In genomic region chr3:68667852-68668251, GRCm38 (mm10) we compare ENCODE assay signal across 18 mouse cellular contexts. TPM values are rescaled to one million over a fixed set of nuclear protein-coding genes. Genes with fewer than 3 reads are reported as not detected.
"Had no signal": no experiment of that assay in that cellular context is flagged by ENCODE, and none has a peak within 500 bp of the region (broad histone marks: within the 10 kb centered on the region; RNA-seq: fewer than 3 reads in every experiment).

No protein-coding gene starts in this region.

- H3K27me3 ChIP-seq: neural tube, embryonic 13.5 days; neural tube, embryonic 15.5 days; stomach, embryonic 15.5 days had no signal

- H3K9me3 ChIP-seq: neural tube, embryonic 13.5 days; neural tube, embryonic 15.5 days; stomach, embryonic 15.5 days had no signal

- H3K4me1 ChIP-seq: stomach, embryonic 15.5 days had no signal

- H3K27ac ChIP-seq: neural tube, embryonic 13.5 days; neural tube, embryonic 15.5 days; stomach, embryonic 15.5 days; stomach, postnatal 0 days had no signal

- H3K4me2 ChIP-seq: neural tube, embryonic 13.5 days; neural tube, embryonic 15.5 days; stomach, embryonic 15.5 days had no signal

- DNase-seq: retina, postnatal 1 day; right cerebral cortex, adult 18-20 months; right cerebral cortex, postnatal 14 days; right cerebral cortex, postnatal 25 days; right cerebral cortex, postnatal 4 days; spleen, adult 18-20 months; thymus, adult 18-20 months; thymus, adult 2 months; thymus, postnatal 14 days; thymus, postnatal 25 days; thymus, postnatal 36 days; thymus, postnatal 4 days had no signal

- H3K4me3 ChIP-seq: neural tube, embryonic 13.5 days; neural tube, embryonic 15.5 days; stomach, embryonic 15.5 days had no signal

- H3K36me3 ChIP-seq: neural tube, embryonic 13.5 days; neural tube, embryonic 15.5 days; stomach, embryonic 15.5 days had no signal

- H3K9ac ChIP-seq: neural tube, embryonic 13.5 days; neural tube, embryonic 15.5 days; stomach, embryonic 15.5 days had no signal

RNA-seq across cellular contexts. Expression of gene Il12a, which starts 22.6 kb away (rescaled TPM):
- polyA plus RNA-seq: neural tube, embryonic 13.5 days; neural tube, embryonic 14.5 days; neural tube, embryonic 15.5 days; stomach, embryonic 14.5 days had no signal
